Mouse (Mus musculus) gastrocnemius, postnatal 4 days (tissue): Measurements from ENCODE around the gene Pde6c. TPM values are rescaled to one million over a fixed set of nuclear protein-coding genes. Genes with fewer than 3 reads are reported as not detected.
A peak's percentile ranks its signal among the peaks of the same experiment; 100 is the strongest.

Experiments used
- DNase-seq, 2 experiments: peaks; one replicate each; pipeline ENCODE4 v3.0.0; 2021 to 2022; ENCODE audit warnings: low spot score in 2 of 2, mixed read lengths in 2 of 2
- long read RNA-seq, 2 experiments: library from polyadenylated mRNA; stranded (forward); transcript quantifications; one replicate each; pipeline ENCODE4 v2.0.0; 2021
- total RNA-seq, 2 experiments: library from RNA; stranded (reverse); gene quantifications; 2 replicates each; pipeline ENCODE4 v1.2.3; 2021

Pde6c gene
- not detected for total RNA-seq
- long read RNA-seq, experiment 1: 0 reads
- long read RNA-seq, experiment 2: 0 reads

DNA sequence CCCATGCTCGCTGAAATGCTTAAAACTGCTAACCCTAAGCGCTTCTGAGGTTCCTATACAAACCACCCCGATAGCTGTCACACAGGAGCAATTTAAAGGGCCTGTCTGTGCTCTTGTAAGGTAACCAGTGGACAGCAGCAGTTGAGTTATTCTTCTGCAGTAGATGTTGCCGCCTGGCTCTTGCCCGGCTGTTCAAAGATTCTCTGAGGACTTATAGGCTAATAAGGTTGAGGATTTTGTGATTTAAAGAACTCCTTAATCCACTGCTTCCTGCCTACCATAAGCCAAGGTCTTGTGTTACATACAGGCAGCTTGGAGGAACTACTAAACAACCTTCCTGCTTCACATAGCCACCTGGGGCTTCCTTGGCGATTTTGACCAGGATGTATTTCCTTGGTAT lies at the start of gene Pde6c:
Gene Pde6c, plus strand, starts transcription at position 301 of the 400 bp plus-strand sequence.
- no peak for DNase-seq

DNA sequence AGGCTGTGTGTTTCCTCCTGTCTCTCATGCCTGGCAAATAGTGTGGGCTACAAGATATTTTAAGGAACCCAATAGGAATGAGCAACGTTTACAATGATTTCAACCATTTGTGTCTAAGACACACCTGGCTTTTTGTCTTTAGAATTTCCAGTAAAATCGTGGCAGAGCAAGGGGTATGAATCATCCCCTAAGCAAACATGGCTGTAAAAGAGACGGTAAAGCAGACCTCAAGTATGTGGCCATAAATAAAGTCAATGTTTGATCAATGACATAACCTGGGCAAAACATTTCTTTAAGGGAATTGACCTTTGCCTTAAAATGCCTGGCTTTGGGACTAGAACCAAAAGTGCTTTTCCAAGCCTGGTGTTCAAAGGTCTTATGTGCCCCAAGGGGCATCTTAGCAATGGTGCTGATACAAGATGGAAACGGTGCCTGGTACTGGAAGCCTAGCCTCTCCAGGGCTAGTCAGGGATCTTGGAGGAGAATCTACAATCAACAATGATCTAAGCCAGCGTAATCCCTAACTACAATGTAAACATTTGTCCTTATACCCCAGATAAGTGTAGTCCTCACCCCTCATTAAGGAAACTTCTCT lies 49.6 kb upstream of the Pde6c start:
- no peak for DNase-seq

DNA sequence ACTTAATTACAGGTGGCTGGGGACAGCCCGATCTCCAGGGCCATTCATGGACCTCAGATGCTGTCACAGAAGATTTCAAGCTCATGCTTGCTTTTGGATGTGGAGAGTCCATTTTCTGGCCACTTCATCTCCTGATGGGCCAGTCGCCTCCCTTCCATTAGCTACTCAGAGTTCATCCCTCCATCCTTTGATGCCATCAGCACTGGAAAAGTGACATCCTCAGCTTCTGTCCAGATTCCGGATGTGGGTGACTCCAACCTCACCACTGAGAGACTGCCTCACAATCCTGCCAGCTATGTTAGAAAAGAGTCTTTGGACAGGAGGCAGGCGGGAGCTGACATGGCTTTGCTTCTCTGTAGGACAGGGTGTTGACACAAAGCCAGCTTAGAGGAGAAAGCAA lies 46.7 kb upstream of the Pde6c start:
- no peak for DNase-seq

DNA sequence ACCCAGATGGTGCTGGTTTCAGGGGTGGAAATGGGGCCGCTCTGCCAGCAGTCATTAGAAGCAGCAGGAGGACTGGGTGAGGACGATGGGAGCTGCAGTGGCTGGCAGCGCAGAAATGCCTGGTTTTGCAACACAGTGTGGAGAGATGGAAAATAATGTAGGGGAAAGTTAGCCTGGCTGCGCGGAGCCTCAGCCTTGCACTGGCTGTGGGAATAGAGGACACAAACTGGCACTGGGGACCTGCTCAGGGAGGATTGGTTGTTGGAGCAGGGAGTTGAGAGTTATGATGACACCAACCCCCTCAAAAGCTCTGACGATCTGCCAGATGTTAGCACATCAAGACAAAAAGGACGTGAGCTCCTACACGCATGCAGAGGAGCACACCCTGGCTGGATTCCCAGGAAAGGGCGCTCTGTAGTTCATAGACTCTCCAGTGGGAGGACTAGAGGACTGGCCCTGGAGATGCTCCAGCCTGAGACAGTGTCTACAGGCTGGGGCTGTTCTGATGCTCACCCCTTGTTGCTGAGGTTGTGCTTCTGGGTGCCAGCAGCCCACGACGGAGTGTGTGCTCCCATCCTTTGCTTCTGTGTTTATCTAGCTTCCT lies 45.5 kb upstream of the Pde6c start:
- DNase-seq: peak; percentile 37 to 64

DNA sequence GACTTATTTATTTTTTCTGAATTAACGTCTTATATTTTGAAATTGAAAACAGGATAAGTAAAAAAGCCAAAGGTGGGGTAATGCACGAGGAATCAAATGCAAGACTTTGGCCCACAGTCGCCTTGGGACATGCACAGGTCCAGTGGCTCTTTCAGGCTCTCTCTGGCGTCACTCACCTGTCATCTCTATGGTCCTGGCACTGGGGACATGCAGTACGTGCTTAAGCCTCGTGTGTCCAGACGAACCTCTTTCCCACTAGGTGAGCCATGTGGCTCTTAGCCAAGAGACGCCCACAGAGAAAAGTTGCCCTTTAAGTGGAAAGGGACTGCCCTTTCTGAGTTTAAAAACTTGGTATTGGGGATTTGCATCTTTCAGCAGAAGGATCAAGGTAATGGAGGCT lies 43.2 kb upstream of the Pde6c start:
- no peak for DNase-seq

DNA sequence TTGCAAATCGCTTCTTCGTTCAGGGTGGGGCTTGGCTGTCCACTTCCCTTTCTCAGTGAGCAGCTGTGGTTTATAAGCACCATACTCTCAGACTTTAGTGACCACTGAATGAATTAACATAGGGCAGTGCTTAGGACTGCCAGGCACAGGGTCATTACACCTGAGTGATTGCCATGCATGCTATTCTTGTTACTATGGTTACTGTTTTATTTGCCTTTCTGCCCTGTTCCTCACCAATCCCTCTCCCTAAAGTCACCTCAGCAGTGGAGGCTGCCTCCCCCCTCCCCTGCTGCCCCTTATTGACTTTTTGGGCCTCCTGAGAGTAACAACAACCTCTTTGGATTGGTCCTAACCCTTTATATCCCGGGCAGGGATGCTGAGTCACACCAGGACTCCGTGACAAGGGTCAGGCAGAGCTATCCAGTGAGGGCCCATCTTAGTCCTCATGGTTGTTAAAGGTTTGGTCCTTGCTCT lies 41.0 kb upstream of the Pde6c start:
- DNase-seq: no peak

DNA sequence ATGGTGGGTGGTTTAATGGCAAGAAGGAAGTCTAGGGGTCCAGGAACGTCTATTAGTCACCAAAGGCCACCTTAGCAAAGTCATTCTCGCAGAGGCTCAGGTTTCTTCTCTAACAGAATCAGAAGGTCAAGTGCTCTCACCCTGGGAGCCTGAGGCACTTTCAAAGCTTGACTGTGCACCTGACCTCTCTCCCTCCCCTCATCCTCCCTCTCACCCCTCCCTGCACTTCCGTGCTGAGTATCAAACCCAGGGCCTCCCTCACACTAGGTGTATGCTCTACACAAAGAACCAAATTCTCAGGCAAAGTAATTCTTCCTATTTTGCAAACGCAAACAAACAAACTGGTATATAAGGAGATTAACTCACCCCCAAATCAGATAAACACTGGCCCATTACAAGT lies 36.4 kb upstream of the Pde6c start:
- DNase-seq: no peak

DNA sequence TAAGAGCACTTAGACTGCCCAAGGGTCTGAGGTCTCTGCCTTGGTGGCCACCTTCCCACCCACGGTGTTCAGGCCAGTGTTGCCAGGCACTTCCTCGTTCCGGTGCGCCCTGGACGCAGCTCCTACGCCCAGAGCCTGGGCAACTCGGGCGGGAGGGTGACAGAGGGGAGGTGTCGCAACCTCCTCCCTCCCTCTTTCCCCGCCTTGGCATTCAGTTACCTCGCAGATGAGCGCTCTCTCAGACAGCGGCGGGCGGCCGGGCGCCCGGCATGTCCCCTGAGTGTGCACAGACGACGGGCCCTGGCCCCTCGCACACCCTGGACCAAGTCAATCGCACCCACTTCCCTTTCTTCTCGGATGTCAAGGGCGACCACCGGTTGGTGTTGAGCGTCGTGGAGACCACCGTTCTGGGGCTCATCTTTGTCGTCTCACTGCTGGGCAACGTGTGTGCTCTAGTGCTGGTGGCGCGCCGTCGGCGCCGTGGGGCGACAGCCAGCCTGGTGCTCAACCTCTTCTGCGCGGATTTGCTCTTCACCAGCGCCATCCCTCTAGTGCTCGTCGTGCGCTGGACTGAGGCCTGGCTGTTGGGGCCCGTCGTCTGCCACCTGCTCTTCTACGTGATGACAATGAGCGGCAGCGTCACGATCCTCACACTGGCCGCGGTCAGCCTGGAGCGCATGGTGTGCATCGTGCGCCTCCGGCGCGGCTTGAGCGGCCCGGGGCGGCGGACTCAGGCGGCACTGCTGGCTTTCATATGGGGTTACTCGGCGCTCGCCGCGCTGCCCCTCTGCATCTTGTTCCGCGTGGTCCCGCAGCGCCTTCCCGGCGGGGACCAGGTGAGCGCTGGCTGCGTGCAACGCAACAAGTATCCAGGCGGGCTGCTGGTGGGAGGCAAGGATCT lies 35.5 kb upstream of the Pde6c start, which contains the start of gene Ffar4:
Gene Ffar4, plus strand, starts transcription at position 214 of the 901 bp plus-strand sequence.
- DNase-seq: no peak

DNA sequence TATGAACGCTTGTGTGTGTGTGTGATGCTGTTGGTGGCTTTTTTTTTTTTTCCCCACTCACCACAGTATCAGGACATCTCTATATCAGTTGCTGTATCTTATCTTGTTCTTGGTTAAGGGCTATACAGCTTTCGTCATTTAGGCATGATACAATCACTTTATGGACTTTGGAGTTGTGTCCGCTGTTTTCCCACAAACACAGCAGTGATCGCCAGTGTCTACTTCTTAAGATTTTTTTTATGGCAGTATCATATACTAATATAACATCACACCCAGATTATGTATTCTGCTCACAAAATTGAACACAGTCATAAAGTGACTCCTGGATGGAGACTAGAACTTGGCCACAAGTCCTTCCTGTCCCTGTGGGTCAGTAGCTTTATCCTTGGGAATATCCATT lies 24.7 kb upstream of the Pde6c start:
- no peak for DNase-seq

DNA sequence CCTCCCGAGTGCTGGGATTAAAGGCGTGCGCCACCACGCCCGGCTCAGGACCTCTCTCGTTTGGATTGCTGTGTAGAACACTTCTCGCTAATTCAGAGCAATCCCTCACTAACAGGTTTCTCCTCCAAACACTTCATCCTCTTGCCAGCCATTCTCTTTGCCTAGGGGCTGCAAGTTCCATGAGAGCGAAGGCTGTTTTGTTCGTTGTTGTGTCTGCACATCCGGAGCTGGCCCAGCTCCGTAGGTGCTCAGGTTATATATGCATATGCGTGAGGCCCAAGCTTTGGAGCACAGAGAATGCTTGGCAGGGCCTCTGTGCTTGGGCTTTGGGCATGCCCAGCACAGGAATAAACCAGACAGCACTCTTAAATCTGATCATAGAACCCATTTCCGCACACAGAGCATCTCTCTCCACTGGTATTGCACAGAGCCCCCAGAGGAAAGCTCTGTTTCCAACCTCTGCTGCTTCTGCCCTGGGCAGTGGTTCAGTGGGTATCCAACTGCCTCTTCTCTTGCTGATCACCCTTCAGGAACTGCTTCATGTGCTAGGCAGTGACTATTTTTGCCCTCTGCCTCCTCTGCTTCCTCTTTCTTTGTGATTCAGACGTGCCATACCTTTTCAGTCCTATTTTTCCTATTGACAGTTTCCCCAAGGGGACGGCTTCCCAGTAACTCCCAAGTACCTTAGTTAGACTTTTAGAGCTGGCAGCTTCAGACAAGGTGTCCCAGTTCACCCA lies 22.9 kb upstream of the Pde6c start:
- no peak for DNase-seq

DNA sequence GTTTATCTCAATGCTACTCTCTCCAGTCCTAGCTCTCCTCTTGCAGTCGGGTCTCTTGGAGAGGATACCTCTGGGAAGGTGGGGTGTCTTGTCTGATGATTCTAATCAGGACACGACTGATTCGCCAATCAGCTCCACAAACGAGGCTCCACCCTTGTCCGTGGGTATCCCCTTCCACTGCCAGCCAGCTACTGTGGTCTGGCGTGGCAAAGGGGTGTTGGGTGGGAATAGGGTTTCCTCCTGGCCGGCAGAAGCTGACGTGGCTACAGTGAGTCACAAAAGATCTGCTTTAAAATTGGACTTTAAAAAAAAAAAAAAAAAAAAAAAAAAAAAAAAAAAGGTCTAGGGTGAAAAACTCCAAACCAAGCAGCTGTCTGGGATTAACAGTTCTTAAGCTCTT lies 21.5 kb upstream of the Pde6c start:
- DNase-seq: no peak

DNA sequence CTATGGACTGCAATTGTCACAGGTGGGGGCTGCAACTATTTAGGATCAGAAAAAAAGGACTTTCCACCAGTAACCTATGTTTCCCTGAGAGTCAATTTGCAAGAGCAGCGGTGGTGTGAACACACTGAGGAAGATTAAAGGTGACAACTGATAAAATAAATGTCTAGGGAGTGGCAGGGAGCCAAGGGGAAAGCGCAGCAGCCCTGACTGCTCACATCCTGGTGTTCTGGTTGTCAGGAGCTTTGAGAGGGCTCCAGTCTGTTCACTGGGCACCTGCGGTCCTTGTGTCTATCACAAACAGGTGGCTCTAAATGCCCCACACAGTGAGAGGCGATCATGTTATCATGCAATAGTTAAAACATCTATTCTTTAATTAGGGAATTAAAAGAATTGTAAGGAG lies 20.0 kb upstream of the Pde6c start:
- DNase-seq: no peak

DNA sequence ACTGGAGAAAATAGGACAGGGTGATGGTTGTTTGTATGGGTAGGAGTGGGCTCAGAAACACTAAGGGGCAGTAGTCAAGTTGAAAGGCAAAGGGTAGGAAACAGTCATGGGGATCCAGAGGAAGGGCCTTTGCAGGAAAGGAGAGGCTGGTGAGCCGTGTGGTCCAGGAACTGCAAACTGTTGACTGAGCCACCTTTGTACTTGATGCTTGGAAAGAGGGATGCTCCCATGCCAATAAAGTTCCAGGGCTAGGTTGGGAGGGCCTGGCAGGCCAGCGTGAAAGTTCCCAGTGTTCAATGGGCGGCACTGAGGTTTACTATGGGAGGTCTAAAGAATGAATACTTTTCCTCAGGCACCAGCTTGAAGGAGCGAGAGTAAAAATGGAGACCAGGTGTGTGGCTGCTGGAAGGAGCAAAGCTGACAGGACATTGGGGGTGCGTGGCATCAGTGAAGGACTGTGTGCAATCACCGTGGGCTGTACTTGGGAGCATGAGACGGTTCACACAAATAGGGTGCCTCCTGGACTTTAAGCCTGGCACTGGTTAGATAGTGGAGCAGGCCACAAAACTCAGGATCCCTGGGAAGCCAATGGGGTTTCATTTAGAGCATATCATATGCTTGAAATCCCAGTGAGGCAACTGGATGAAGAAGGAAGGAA lies 17.6 kb upstream of the Pde6c start:
- DNase-seq: no peak

DNA sequence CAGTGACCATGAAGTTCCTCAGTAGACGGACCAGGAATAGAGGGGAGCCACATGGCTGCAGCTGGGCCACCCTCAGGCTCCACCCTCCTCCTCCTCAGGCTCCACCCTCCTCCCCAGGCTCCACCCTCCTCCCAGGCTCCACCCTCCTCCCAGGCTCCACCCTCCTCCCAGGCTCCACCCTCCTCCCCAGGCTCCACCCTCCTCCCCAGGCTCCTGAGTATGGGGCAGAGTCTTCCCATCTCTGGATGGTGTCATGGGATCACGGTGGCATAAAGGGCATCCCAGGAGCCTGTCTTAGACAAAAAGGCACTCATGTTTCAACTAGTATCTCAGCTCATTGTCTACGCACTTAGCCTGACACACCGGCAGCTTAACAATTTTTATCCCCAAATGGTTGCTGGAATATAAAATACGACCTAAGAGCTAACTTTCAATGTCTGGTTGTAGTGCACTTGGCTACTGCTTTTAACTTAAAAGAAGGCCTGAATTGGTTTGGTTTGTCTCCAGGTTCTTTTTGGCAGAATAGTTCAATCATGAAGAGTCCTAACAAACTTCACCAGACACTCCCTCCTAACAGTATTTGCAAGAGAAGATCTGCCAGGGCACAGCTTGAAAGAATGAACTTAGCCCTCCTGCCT lies 12.3 kb upstream of the Pde6c start:
- DNase-seq: no peak

DNA sequence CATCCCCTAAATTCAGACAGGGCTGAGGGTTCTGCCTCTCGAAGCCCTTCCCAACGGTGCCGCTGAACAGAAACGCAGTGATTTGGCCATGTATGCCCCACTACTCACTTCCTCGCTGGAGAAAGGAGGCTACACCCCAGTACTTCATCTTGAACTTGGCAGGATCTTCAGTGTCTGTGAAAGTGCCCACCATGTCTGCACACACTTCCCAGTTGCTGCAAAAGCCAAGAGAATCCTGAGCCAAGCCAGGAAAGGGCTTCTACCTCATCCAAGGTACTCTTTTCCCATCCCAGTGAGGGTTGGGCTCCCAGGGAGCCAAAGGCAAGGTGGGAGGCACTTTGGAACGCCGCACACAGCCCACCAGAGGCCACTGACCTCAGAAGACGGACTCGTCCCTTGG lies 8.7 kb upstream of the Pde6c start:
- no peak for DNase-seq

DNA sequence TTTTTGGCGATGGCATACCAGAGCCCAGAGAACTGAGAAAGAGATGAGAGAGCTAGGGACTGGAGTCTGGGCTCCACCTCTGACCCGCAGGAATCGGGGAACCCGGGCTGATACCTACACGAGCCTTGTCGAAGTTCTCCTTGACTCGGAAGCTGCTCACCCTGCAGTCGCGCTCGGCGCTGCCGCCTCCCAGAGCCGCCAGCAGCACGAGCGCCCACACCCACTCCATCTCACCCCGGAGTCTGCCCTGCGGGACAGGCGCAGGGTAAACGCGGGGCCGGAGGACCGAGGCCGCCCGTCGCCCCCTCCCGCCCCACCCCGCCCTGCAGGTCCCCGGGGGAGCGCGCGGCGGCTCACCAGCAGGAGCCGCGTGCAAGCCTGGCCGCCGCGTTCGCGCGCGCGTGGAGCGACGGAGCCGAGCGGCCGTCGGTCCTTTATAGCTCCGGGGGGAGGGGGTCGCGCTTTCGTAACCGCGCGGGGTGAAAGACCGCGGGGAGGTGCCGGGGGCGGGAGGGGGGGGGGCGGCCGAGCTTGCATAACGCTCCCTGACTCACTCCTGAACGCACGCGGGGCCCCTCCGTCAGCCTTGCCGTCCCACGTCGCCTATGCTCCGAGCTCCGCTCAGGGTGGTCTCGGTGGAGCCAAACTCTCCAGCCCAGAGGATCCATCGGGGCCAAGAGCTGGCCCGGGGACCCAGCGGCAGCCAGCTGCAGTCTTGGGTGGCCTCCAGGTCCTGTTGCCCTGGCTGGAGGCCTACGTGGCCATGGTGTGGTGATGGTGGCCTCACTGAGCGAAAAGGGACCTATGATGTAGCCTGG lies 8.0 kb upstream of the Pde6c start:
- peak; percentile 46 to 53 for DNase-seq

DNA sequence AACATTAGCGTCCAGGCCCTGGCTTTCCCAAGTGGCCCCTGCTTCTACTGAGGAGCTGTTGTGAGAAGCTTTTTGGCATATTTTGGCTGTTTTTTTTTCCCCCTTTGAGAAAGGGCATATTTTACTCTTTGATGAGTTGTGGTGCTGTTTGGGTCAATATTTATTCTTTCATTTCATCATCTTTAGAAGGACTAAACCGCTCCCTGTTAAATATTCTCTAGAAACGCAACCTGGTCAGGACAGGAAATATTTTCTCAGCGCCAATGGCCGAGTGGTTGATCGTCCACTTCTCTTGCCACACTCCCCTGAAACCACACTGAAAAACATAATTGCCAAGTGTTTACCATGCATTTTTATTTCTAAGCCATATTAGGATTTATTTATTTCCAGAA lies 7.4 kb upstream of the Pde6c start, which contains the start of gene Rbp4:
Gene Rbp4, minus strand, starts transcription at position 63 of the 392 bp plus-strand sequence.
- no peak for DNase-seq

DNA sequence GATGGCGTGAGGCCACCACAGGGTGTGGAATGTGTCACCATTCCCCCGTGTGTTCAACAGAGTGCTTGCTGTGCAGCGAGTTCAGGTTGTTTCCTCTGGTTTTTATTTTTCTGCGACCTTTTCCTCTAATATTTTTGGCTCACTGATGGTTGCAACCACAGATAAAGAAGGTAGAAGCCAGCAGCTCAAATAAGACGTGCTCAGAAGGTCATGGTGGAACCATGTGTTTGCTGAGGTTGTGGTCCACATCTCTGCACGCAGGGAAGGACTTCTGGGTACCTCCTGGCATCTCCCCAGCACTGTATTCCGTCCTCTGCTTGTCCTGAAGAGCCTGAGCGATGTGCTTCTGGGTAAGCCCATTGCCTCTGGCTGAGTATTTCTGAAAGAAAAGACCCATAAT lies 5.9 kb upstream of the Pde6c start:
- no peak for DNase-seq

DNA sequence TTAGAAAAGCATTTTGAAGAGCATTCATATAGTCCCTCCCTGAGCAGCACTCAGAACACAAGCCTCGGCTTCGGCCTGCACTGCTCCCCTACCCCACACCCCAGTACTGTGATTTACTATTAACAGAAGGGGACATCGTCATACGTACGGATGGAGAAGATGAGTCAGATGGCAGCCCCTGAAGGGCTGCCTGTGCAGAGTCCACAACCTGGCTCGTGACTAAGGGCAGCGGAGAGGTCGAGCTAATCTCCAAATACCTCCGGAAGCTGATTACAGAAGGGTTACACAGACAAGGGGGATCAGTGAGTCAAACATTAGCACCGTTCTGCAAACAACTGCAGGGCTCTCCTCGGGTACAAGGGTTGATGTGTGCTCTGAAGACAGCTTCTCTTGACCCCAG lies 1.4 kb downstream of the Pde6c start:
- DNase-seq: no peak
